Mouse (Mus musculus) cerebellum, adult 9-11 months (tissue): ENCODE data around the gene Duxbl1.
"Not testable (repeated sequence)": the region's sequence is repeated elsewhere in the genome, so short reads cannot be mapped to it uniquely, and the experiment has no call there.

Source experiments
- DNase-seq: peaks from one replicate; pipeline ENCODE4 v3.0.0; 2022

Duxbl1 gene

DNA sequence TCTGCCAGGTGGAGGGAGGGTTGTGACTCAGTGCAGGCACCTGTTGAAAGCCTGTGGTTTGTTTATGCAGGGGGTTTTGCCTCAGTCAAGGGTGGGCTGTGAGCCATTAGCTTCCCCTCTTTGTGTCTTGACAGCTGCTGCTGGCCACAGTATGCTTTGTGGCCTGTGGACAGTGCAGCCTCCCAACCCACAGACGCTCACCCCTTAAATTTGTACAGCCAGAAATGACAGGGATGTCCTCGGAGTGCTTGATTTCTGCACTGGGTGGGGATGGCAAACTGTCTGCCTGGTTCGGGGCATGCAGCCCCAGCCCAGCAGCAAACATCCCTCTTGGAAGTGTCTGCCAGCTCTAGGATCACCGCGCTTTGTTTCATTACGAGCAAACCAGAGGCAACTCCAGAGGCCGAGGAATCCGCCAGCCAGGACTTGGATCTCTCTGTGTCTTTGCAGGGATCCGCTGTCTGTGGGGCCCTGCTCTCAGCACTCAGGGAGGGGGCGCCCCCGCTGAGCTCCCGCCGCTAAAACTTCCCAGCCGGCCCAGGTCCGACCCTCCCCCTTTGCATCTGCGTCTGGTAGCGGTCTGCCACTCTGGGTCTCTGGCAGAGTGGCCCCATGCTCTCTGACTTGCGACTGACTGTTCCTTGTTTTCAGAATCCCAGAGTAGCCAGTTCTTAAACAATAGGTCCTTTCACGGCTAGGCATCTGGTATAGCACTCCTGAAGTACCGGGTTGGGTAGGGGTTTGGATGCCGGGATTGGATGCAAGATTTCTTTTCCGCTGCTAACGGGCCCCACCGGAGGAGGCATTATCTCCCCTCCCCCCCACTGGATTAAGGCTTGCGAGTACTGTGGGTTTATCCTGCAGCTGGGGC lies at the start of gene Duxbl1:
Gene Duxbl1, plus strand, starts transcription at position 207 of the 871 bp plus-strand sequence.
- DNase-seq, result not testable (repeated sequence)

DNA sequence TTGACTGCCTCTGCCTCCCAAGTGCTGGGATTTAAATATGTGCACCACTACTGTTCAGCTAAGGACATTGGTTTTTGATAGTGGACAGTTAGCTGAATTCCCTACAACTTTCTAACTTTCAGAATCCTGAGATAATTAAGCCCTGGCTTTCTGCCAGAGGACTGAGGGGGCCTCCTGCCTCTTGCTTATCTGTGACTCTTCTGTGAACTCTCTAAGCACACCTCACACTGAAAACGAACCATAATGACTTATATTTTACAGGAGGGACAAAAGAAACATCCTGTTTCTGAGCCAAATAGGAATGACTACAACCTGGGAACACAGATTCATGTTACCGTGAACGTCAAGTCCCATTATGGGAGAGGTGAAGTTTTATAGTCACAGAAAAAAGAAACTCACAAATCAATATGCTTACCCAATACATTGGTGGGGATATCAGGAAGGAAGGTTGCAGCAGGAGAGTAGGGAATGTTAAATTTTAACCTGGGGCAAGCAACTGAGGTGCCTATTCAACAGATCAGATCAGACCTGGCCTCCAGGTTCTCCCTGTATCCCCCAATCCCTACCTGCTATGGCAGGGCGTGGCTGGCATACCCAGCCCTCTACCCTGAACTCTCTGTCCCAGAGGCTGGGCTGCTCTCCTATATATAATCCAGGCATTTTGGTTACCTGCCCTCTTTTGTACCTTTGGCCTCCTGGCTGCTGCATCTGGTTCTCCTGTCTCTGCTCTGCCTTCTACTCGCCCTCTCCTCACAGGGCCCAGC lies 41.3 kb upstream of the Duxbl1 start:
- not testable (repeated sequence) for DNase-seq

DNA sequence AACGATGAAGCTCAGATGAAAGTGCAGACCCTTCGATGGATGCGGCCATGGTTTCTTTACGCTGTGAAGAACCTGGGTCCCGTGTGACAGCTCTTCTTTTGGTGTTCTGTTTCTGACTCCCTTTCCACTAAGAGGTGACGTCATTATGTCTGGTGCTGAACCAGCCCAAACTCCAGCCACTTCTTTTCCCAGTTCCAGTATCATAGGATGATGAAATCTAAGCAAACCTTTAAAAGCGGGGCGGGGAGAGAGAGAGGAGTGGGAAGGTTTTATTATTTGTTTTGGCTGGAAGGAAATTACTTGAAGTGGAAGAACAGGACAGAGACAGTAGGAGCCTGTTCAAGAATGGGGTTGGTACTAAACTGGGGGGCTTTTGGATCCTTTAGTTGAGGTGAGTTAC lies 40.4 kb upstream of the Duxbl1 start, which contains the start of gene Cphx1:
Gene Cphx1, plus strand, starts transcription at position 301 of the 400 bp plus-strand sequence.
- DNase-seq, result not testable (repeated sequence)

GRCm38 (mm10) chr14:25957861-25958260 lies 20.5 kb upstream of the Duxbl1 start:
- DNase-seq, result not testable (repeated sequence)

GRCm38 (mm10) chr14:25979242-25979941 lies 1.0 kb downstream of the Duxbl1 start:
- DNase-seq, result not testable (repeated sequence)

- DNase-seq, result not testable (repeated sequence)
These were observed 3.5 kb downstream of the Duxbl1 start for GRCm38 (mm10) chr14:25981880-25982279.

- DNase-seq, result not testable (repeated sequence)
These were observed 29.1 kb downstream of the Duxbl1 start for GRCm38 (mm10) chr14:26007462-26007861.

- not testable (repeated sequence) for DNase-seq
These were observed 38.0 kb downstream of the Duxbl1 start for GRCm38 (mm10) chr14:26016414-26016813.

DNA sequence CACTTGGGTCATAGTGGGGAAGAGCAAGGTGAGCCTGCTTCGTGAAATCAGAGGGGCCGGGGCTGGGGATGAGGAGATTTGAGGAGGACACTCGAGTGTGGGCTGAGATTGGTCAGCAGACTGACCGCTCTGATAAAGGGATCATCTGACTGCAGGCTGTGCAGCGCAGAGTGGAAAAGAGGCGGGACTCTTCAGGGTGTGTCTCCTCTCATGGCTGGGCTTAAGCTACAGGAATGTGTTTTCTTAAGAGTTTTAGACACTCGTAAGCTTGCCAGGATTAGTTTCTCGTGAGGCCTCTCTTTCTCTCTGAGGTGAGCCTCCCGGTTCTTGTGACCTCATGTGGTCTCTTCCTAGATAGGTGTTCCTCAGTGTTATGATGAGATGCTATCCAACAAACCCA lies 43.2 kb downstream of the Duxbl1 start:
- DNase-seq, result not testable (repeated sequence)

GRCm38 (mm10) chr14:26022831-26023230 lies 44.5 kb downstream of the Duxbl1 start:
- DNase-seq, result not testable (repeated sequence)

DNA sequence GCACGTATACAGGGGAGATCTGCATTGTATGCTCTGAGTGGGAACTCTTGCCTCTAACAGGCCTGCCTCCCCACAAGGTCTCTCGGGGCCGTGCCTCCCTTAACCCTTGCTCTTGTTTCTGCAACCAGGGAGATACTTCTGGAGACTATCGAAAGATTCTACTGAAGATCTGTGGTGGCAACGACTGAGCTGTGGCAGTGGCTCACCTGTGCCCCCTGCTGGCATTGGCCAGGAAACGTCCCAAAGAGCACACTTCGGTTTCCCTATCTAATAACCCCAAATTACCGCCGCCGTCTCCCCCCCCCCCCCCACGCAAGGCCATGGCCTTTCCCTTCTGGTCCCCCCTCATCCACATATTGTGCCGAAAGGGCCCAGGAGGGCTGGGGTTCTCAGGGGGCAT lies 47.3 kb downstream of the Duxbl1 start:
- DNase-seq, result not testable (repeated sequence)

GRCm38 (mm10) chr14:26034364-26034763 lies 56.0 kb downstream of the Duxbl1 start:
- DNase-seq, result not testable (repeated sequence)

- DNase-seq, result not testable (repeated sequence)
These were observed 57.1 kb downstream of the Duxbl1 start for GRCm38 (mm10) chr14:26035439-26035838.
